Mouse (Mus musculus): Measurements from ENCODE around the gene Sema4d.

DNA sequence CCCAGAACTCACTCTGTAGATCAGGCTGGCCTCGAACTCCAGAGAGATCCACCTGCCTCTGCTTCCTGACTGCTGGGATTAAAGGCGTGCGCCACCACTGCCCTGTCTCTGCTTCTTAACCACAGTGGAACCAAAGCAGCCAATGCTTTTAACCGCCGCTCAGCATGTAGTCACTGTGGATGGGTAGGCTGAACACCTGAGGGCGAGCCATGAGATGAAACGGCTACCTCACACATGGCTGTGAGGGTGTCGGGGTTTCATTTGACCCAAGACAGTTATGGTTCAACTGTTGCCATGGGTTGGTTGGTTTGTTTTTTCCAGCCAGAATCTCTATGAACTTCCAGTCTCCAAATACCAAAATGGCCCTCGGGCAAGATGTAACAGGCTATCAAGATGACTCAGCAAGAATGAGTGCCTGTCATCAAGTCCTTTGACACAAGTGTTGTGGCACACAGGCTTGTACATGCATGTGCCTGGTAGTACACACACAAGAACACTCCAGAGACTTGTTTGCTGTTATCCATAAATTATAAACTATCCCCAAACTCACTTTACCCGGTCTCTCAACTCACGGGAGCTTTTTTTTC is 54.9 kb downstream of the Sema4d start:
- no peak for TF ChIP-seq CTCF (conservative IDR thresholded peaks at IDR 0.05; ENCODE audit: low read length)
- TF ChIP-seq POU5F1 (IDR thresholded peaks at IDR 0.05; ENCODE audit: borderline replicate concordance, low read length): no peak
- no peak for TF ChIP-seq NANOG (IDR thresholded peaks at IDR 0.05; ENCODE audit: borderline replicate concordance, low read length)

Measured in E14TG2a.4 (cell line).